Mouse (Mus musculus): ENCODE measurements at regions not wholly inside any gene's neighbourhood (a gene's known extent, or its start where the extent isn't known, plus 50 kb on each side); places are given as distances from the start of the nearest gene placed in this dataset.

- Histone ChIP-seq H3K36me3 (ENCODE audit: insufficient read depth, low read length) (no peaks in the 10 kb centered on the region), H3K4me1 (ENCODE audit: insufficient read depth, low read length) (no peaks in the 10 kb centered on the region), H3K9me3 (ENCODE audit: low read length) (no peaks in the 10 kb centered on the region), H3K27me3 (ENCODE audit: insufficient read depth, low read length) (no peaks in the 10 kb centered on the region), H3K4me2 (replicated peaks; ENCODE audit: low read depth, low read length) (no peak overlapping the region), H3K9ac (replicated peaks; ENCODE audit: low read length) (no peak overlapping the region), H3K4me3 (ENCODE audit: low read length) (no peak overlapping the region), H3K27ac (ENCODE audit: low read length) (no peak overlapping the region)
- no peak for ATAC-seq (ENCODE audit: low FRiP score, low TSS enrichment)
- 59% methylated on average over 7 of the region's 7 CpGs for WGBS
Measured at GRCm38 (mm10) chr2:103868655-103869054, 71.2 kb upstream of the Caprin1 start.

GRCm38 (mm10) chr2:103871522-103872276 is 74.2 kb upstream of the Caprin1 start:
- no peak overlapping the region for H3K27ac ChIP-seq (ENCODE audit: low read length)
- H3K9me3 ChIP-seq (ENCODE audit: low read length) = no peaks in the 10 kb centered on the region
- 23% methylated on average over 12 of the region's 12 CpGs for WGBS
- ATAC-seq (ENCODE audit: low FRiP score, low TSS enrichment) = peak; percentile 76; the same call in 1 of the 2 replicates
- no peaks in the 10 kb centered on the region for H3K27me3 ChIP-seq (ENCODE audit: insufficient read depth, low read length)
- no peaks in the 10 kb centered on the region for H3K36me3 ChIP-seq (ENCODE audit: insufficient read depth, low read length)
- no peaks in the 10 kb centered on the region for H3K4me1 ChIP-seq (ENCODE audit: insufficient read depth, low read length)
- no peak overlapping the region for H3K4me3 ChIP-seq (ENCODE audit: low read length)
- H3K4me2 ChIP-seq (replicated peaks; ENCODE audit: low read depth, low read length) = no peak overlapping the region
- H3K9ac ChIP-seq (replicated peaks; ENCODE audit: low read length) = no peak overlapping the region

- no peak overlapping the region for H3K9ac ChIP-seq (replicated peaks; ENCODE audit: low read length)
- WGBS = 59% methylated on average over 3 of the region's 3 CpGs
- H3K4me2 ChIP-seq (replicated peaks; ENCODE audit: low read depth, low read length) = no peak overlapping the region
- H3K4me3 ChIP-seq (ENCODE audit: low read length) = no peak overlapping the region
- no peak for ATAC-seq (ENCODE audit: low FRiP score, low TSS enrichment)
- H3K36me3 ChIP-seq (ENCODE audit: insufficient read depth, low read length) = no peaks in the 10 kb centered on the region
- no peaks in the 10 kb centered on the region for H3K9me3 ChIP-seq (ENCODE audit: low read length)
- no peaks in the 10 kb centered on the region for H3K27me3 ChIP-seq (ENCODE audit: insufficient read depth, low read length)
- H3K4me1 ChIP-seq (ENCODE audit: insufficient read depth, low read length) = no peaks in the 10 kb centered on the region
- H3K27ac ChIP-seq (ENCODE audit: low read length) = no peak overlapping the region
Measured at GRCm38 (mm10) chr2:103872277-103872636, 74.8 kb upstream of the Caprin1 start.

GRCm38 (mm10) chr2:103873381-103873780 is 75.9 kb upstream of the Caprin1 start:
- Histone ChIP-seq H3K4me3 (ENCODE audit: low read length) (no peak overlapping the region), H3K36me3 (ENCODE audit: insufficient read depth, low read length) (no peaks in the 10 kb centered on the region), H3K27ac (ENCODE audit: low read length) (no peak overlapping the region), H3K4me2 (replicated peaks; ENCODE audit: low read depth, low read length) (no peak overlapping the region), H3K4me1 (ENCODE audit: insufficient read depth, low read length) (no peaks in the 10 kb centered on the region), H3K9ac (replicated peaks; ENCODE audit: low read length) (no peak overlapping the region), H3K27me3 (ENCODE audit: insufficient read depth, low read length) (no peaks in the 10 kb centered on the region), H3K9me3 (ENCODE audit: low read length) (no peaks in the 10 kb centered on the region)
- WGBS = 85% methylated on average over 6 of the region's 6 CpGs
- no peak for ATAC-seq (ENCODE audit: low FRiP score, low TSS enrichment)

GRCm38 (mm10) chr2:103874466-103874865 is 77.0 kb upstream of the Caprin1 start:
- no peak overlapping the region for H3K4me3 ChIP-seq (ENCODE audit: low read length)
- H3K9me3 ChIP-seq (ENCODE audit: low read length) = no peaks in the 10 kb centered on the region
- H3K27ac ChIP-seq (ENCODE audit: low read length) = no peak overlapping the region
- no peak for ATAC-seq (ENCODE audit: low FRiP score, low TSS enrichment)
- 62% methylated on average over 3 of the region's 3 CpGs for WGBS
- no peaks in the 10 kb centered on the region for H3K36me3 ChIP-seq (ENCODE audit: insufficient read depth, low read length)
- H3K9ac ChIP-seq (replicated peaks; ENCODE audit: low read length) = no peak overlapping the region
- no peaks in the 10 kb centered on the region for H3K4me1 ChIP-seq (ENCODE audit: insufficient read depth, low read length)
- no peak overlapping the region for H3K4me2 ChIP-seq (replicated peaks; ENCODE audit: low read depth, low read length)
- H3K27me3 ChIP-seq (ENCODE audit: insufficient read depth, low read length) = no peaks in the 10 kb centered on the region

- ATAC-seq (ENCODE audit: low FRiP score, low TSS enrichment) = no peak
- Histone ChIP-seq H3K4me1 (ENCODE audit: insufficient read depth, low read length) (no peaks in the 10 kb centered on the region), H3K36me3 (ENCODE audit: insufficient read depth, low read length) (no peaks in the 10 kb centered on the region), H3K27me3 (ENCODE audit: insufficient read depth, low read length) (no peaks in the 10 kb centered on the region), H3K9me3 (ENCODE audit: low read length) (no peaks in the 10 kb centered on the region), H3K4me2 (replicated peaks; ENCODE audit: low read depth, low read length) (no peak overlapping the region), H3K4me3 (ENCODE audit: low read length) (no peak overlapping the region), H3K9ac (replicated peaks; ENCODE audit: low read length) (no peak overlapping the region), H3K27ac (ENCODE audit: low read length) (no peak overlapping the region)
- WGBS = 85% methylated on average over 8 of the region's 8 CpGs
Measured at GRCm38 (mm10) chr2:103875754-103876153, 78.3 kb upstream of the Caprin1 start.

- Histone ChIP-seq H3K36me3 (ENCODE audit: insufficient read depth, low read length) (no peaks in the 10 kb centered on the region), H3K27ac (ENCODE audit: low read length) (no peak overlapping the region), H3K27me3 (ENCODE audit: insufficient read depth, low read length) (no peaks in the 10 kb centered on the region), H3K4me1 (ENCODE audit: insufficient read depth, low read length) (peaks cover 3% of the 10 kb centered on the region), H3K9me3 (ENCODE audit: low read length) (no peaks in the 10 kb centered on the region), H3K4me2 (replicated peaks; ENCODE audit: low read depth, low read length) (no peak overlapping the region), H3K9ac (replicated peaks; ENCODE audit: low read length) (no peak overlapping the region), H3K4me3 (ENCODE audit: low read length) (no peak overlapping the region)
- no peak for ATAC-seq (ENCODE audit: low FRiP score, low TSS enrichment)
- WGBS = 87% methylated on average over 2 of the region's 2 CpGs
Measured at GRCm38 (mm10) chr2:103876236-103876635, 78.8 kb upstream of the Caprin1 start.

GRCm38 (mm10) chr2:103881026-103881763 is 76.6 kb upstream of the Lmo2 start:
- ATAC-seq (ENCODE audit: low FRiP score, low TSS enrichment) = no peak
- H3K27ac ChIP-seq (ENCODE audit: low read length) = no peak overlapping the region
- no peaks in the 10 kb centered on the region for H3K36me3 ChIP-seq (ENCODE audit: insufficient read depth, low read length)
- H3K4me3 ChIP-seq (ENCODE audit: low read length) = no peak overlapping the region
- peaks cover 6% of the 10 kb centered on the region for H3K4me1 ChIP-seq (ENCODE audit: insufficient read depth, low read length)
- H3K9me3 ChIP-seq (ENCODE audit: low read length) = no peaks in the 10 kb centered on the region
- no peak overlapping the region for H3K9ac ChIP-seq (replicated peaks; ENCODE audit: low read length)
- 30% methylated on average over 10 of the region's 10 CpGs for WGBS
- H3K27me3 ChIP-seq (ENCODE audit: insufficient read depth, low read length) = no peaks in the 10 kb centered on the region
- no peak overlapping the region for H3K4me2 ChIP-seq (replicated peaks; ENCODE audit: low read depth, low read length)

- WGBS = 67% methylated on average over 10 of the region's 10 CpGs
- Histone ChIP-seq H3K4me1 (ENCODE audit: insufficient read depth, low read length) (peaks cover 6% of the 10 kb centered on the region), H3K4me3 (ENCODE audit: low read length) (no peak overlapping the region), H3K27ac (ENCODE audit: low read length) (no peak overlapping the region), H3K36me3 (ENCODE audit: insufficient read depth, low read length) (no peaks in the 10 kb centered on the region), H3K27me3 (ENCODE audit: insufficient read depth, low read length) (no peaks in the 10 kb centered on the region), H3K4me2 (replicated peaks; ENCODE audit: low read depth, low read length) (no peak overlapping the region), H3K9me3 (ENCODE audit: low read length) (no peaks in the 10 kb centered on the region), H3K9ac (replicated peaks; ENCODE audit: low read length) (no peak overlapping the region)
- ATAC-seq (ENCODE audit: low FRiP score, low TSS enrichment) = no peak
Measured at GRCm38 (mm10) chr2:103884926-103885325, 72.9 kb upstream of the Lmo2 start.

GRCm38 (mm10) chr2:103888023-103888422 is 69.8 kb upstream of the Lmo2 start:
- ATAC-seq (ENCODE audit: low FRiP score, low TSS enrichment) = no peak
- 88% methylated on average over 7 of the region's 7 CpGs for WGBS
- no peaks in the 10 kb centered on the region for H3K9me3 ChIP-seq (ENCODE audit: low read length)

More at GRCm38 (mm10) chr2:103888023-103888422, 69.8 kb upstream of the Lmo2 start:
- no peak overlapping the region for H3K9ac ChIP-seq (replicated peaks; ENCODE audit: low read length)
- no peak overlapping the region for H3K4me2 ChIP-seq (replicated peaks; ENCODE audit: low read depth, low read length)
- H3K36me3 ChIP-seq (ENCODE audit: insufficient read depth, low read length) = no peaks in the 10 kb centered on the region
- H3K27me3 ChIP-seq (ENCODE audit: insufficient read depth, low read length) = no peaks in the 10 kb centered on the region
- peaks cover 11% of the 10 kb centered on the region for H3K4me1 ChIP-seq (ENCODE audit: insufficient read depth, low read length)
- no peak overlapping the region for H3K4me3 ChIP-seq (ENCODE audit: low read length)
- no peak overlapping the region for H3K27ac ChIP-seq (ENCODE audit: low read length)
